Mouse (Mus musculus) bone marrow macrophage, adult 2 months (primary cell): ENCODE data around the gene Itga7.

Experiments
- CTCF ChIP-seq: IDR thresholded peaks from 2 replicates; pipeline ENCODE4 v1.5.1; 2012; ENCODE audit warnings: low read depth, mild to moderate bottlenecking, low read length, moderate library complexity
- POLR2A ChIP-seq: IDR thresholded peaks from 2 replicates; pipeline ENCODE4 v1.6.1; 2012; ENCODE audit warnings: mild to moderate bottlenecking, low read depth, low read length, borderline replicate concordance

DNA sequence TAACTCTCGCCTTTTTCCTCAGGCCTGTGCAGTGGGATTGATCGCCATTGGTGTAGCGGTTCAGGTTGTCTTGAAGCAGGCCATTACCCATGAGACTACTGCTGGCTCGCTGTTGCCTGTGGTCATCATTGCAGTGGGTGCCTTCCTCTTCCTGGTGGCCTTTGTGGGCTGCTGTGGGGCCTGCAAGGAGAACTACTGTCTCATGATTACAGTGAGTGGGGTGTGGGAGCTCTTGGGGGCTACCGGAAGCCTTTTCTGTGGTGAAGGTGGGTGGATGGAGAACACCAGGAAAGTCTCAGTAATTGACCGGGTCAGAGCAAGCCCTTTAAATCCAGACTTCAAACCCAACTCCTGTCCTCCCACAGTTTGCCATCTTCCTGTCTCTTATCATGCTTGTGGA lies 22.2 kb upstream of the Itga7 start:
- no peak for TF ChIP-seq CTCF
- no peak for TF ChIP-seq POLR2A
